Mouse (Mus musculus): ENCODE results near the gene Mrm2. TPM values are rescaled to one million over a fixed set of nuclear protein-coding genes. Genes with fewer than 3 reads are reported as not detected.
A peak's percentile ranks its signal among the peaks of the same experiment; 100 is the strongest.
"Not testable (repeated sequence)": the region's sequence is repeated elsewhere in the genome, so short reads cannot be mapped to it uniquely, and the experiment has no call there.

Mrm2 gene
- polyA plus RNA-seq, 1 experiment from 2014 or later: 18.1 TPM

- no peaks in the 10 kb centered on the region for H3K36me3 ChIP-seq (ENCODE audit: control insufficient read depth, insufficient read depth, low read length)
- WGBS: 56% methylated on average over 6 of the region's 6 CpGs
- H3K4me3 ChIP-seq (ENCODE audit: low read length): no peak overlapping the region
- H3K4me1 ChIP-seq (replicated peaks; ENCODE audit: control insufficient read depth, insufficient read depth, low read length): peaks cover 9% of the 10 kb centered on the region; the same call in 1 of the 2 replicates
- H3K27me3 ChIP-seq (ENCODE audit: control insufficient read depth, insufficient read depth, low read depth, low read length): no peaks in the 10 kb centered on the region
- H3K9ac ChIP-seq (ENCODE audit: low read length): no peak overlapping the region
- H3K27ac ChIP-seq (ENCODE audit: low read length): 0 out of 2 replicates have a peak overlapping the region, but pooled peaks have one; percentile 5
- no peaks in the 10 kb centered on the region for H3K9me3 ChIP-seq (ENCODE audit: control insufficient read depth, low read length)
- peak; percentile 36; the same call in 1 of the 2 replicates for ATAC-seq (ENCODE audit: low read depth)
- no peak overlapping the region for H3K4me2 ChIP-seq (ENCODE audit: low read depth, low read length)
These were observed 39.0 kb upstream of the Mrm2 start for GRCm38 (mm10) chr5:140370446-140371254.

DNA sequence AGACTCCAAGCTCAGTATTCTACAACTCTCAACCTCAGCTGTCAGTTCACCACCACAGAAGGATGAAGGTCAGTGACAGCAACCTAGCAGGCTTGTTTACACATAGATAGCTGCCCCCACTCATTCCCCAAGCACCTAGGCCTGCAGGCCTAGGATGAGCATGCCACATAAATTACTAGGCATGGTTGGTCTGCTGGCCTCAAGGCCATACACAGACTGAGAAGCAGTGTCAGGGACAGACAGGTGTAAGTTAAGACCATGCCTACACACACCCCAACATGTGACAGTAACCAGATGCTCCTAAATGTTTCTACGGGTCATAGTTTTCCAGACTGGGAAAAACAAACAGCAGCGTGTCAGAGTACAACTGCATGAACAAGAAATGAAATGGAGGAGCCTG is 37.8 kb upstream of the Mrm2 start:
- WGBS: 79% methylated on average over 2 of the region's 2 CpGs
- ATAC-seq (ENCODE audit: low read depth): no peak

DNA sequence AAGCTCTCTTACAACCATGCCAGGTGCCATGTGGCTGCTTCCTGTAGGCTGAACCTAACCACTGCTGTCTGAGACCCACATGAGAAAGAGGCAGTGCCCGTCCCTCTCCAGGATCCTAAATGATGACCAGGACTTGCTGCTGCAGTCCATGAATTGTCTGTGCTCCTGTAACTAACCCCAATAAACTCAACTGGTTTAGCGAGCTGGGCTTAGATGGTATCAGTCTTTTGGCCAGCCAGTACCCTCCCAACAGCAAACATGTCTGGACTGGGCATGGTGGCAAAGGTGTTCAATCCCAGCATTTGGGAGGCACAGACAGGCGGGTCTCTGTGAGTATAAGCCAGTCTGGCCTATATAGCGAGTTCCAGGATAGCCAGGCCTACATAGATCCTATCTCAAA is 37.2 kb upstream of the Mrm2 start:
- no peak for ATAC-seq (ENCODE audit: low read depth)
- Histone ChIP-seq H3K27ac (ENCODE audit: low read length) (no peak overlapping the region), H3K9ac (ENCODE audit: low read length) (no peak overlapping the region), H3K36me3 (ENCODE audit: control insufficient read depth, insufficient read depth, low read length) (no peaks in the 10 kb centered on the region), H3K9me3 (ENCODE audit: control insufficient read depth, low read length) (no peaks in the 10 kb centered on the region), H3K27me3 (ENCODE audit: control insufficient read depth, insufficient read depth, low read depth, low read length) (no peaks in the 10 kb centered on the region), H3K4me1 (replicated peaks; ENCODE audit: control insufficient read depth, insufficient read depth, low read length) (peaks cover 9% of the 10 kb centered on the region; the same call in 1 of the 2 replicates), H3K4me2 (ENCODE audit: low read depth, low read length) (no peak overlapping the region), H3K4me3 (ENCODE audit: low read length) (no peak overlapping the region)
- 92% methylated on average over 4 of the region's 4 CpGs for WGBS

More for the DNA sequence above, 37.8 kb upstream of the Mrm2 start:
- Histone ChIP-seq H3K4me1 (replicated peaks; ENCODE audit: control insufficient read depth, insufficient read depth, low read length) (peaks cover 9% of the 10 kb centered on the region; the same call in 1 of the 2 replicates), H3K27me3 (ENCODE audit: control insufficient read depth, insufficient read depth, low read depth, low read length) (no peaks in the 10 kb centered on the region), H3K4me3 (ENCODE audit: low read length) (no peak overlapping the region), H3K9me3 (ENCODE audit: control insufficient read depth, low read length) (no peaks in the 10 kb centered on the region), H3K36me3 (ENCODE audit: control insufficient read depth, insufficient read depth, low read length) (no peaks in the 10 kb centered on the region), H3K9ac (ENCODE audit: low read length) (no peak overlapping the region), H3K27ac (ENCODE audit: low read length) (no peak overlapping the region), H3K4me2 (ENCODE audit: low read depth, low read length) (no peak overlapping the region)

- not testable (repeated sequence) for H3K27me3 ChIP-seq (ENCODE audit: control insufficient read depth, insufficient read depth, low read depth, low read length); H3K9me3 ChIP-seq (ENCODE audit: control insufficient read depth, low read length); H3K4me3 ChIP-seq (ENCODE audit: low read length); H3K4me1 ChIP-seq (replicated peaks; ENCODE audit: control insufficient read depth, insufficient read depth, low read length); H3K9ac ChIP-seq (ENCODE audit: low read length); H3K4me2 ChIP-seq (ENCODE audit: low read depth, low read length); ATAC-seq (ENCODE audit: low read depth); H3K36me3 ChIP-seq (ENCODE audit: control insufficient read depth, insufficient read depth, low read length); H3K27ac ChIP-seq (ENCODE audit: low read length)
- 86% methylated on average over 2 of the region's 2 CpGs for WGBS
These were observed 36.4 kb upstream of the Mrm2 start for GRCm38 (mm10) chr5:140368126-140368525.

DNA sequence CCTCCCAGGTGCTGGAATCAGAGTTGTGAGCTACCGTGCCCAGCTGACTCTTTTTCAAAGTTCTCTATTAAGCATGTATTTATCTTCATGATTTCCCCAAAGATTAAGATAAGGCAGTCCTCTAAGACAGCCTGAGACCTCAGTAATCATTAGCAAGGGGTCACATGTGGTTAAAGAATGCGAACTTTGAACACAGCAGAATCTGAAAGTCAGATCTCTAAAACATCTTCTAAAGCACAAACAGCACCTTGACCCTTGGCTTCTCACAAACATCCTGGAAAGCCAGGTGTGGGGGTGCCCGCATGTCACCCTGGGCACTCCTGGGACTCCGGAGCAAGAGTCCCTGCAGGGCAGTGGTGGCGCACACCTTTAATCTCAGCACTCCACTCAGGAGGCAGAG is 32.7 kb upstream of the Mrm2 start:
- Histone ChIP-seq H3K27ac (ENCODE audit: low read length) (no peak overlapping the region), H3K27me3 (ENCODE audit: control insufficient read depth, insufficient read depth, low read depth, low read length) (no peaks in the 10 kb centered on the region), H3K4me2 (ENCODE audit: low read depth, low read length) (no peak overlapping the region), H3K36me3 (ENCODE audit: control insufficient read depth, insufficient read depth, low read length) (0 out of 2 replicates have a peak, but pooled peaks cover 2% of the 10 kb centered on the region), H3K4me1 (replicated peaks; ENCODE audit: control insufficient read depth, insufficient read depth, low read length) (no peaks in the 10 kb centered on the region), H3K9me3 (ENCODE audit: control insufficient read depth, low read length) (no peaks in the 10 kb centered on the region), H3K9ac (ENCODE audit: low read length) (no peak overlapping the region), H3K4me3 (ENCODE audit: low read length) (no peak overlapping the region)
- ATAC-seq (ENCODE audit: low read depth): no peak
- WGBS: 71% methylated on average over 5 of the region's 5 CpGs

DNA sequence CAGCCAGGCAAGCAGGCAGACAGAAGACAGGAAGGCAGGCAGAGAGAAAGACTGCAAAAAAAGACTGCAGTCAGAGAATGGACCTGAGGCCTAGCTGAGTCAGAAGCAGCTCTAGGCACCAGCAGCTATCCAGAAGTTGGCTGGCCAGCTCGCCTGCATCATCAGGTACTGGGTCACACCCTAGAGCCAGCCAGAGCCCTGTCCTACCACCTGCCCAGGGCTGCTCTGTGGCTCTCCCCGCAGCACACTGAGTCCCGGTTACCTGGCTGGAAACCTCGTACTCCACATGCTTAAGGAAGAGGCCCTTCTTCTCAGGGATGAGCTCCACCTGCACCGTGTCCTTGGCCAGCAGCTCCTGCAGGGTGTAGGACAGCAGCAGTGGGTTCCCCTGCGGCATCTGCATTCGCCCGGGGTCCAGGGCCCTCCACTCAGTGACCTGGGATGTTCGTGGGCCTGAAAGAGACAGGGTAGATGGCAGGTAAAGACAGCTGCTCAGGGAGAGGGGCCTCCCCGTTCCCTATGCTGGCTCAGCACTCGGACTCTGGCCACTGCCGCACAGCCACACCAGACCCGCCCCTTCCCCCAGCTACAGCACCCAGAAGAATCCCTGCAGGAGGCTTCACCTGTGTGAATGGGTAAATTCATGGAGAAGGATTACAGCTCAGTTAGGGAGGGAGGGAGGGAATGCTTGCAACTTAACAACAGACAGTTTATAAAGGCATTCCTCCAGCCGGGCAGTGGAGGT is 28.4 kb upstream of the Mrm2 start:
- Histone ChIP-seq H3K9me3 (ENCODE audit: control insufficient read depth, low read length) (no peaks in the 10 kb centered on the region), H3K36me3 (ENCODE audit: control insufficient read depth, insufficient read depth, low read length) (0 out of 2 replicates have a peak, but pooled peaks cover 2% of the 10 kb centered on the region), H3K4me1 (replicated peaks; ENCODE audit: control insufficient read depth, insufficient read depth, low read length) (no peaks in the 10 kb centered on the region), H3K27ac (ENCODE audit: low read length) (no peak overlapping the region), H3K27me3 (ENCODE audit: control insufficient read depth, insufficient read depth, low read depth, low read length) (no peaks in the 10 kb centered on the region), H3K4me2 (ENCODE audit: low read depth, low read length) (no peak overlapping the region), H3K4me3 (ENCODE audit: low read length) (no peak overlapping the region), H3K9ac (ENCODE audit: low read length) (no peak overlapping the region)
- no peak for ATAC-seq (ENCODE audit: low read depth)
- 76% methylated on average over 14 of the region's 14 CpGs for WGBS

DNA sequence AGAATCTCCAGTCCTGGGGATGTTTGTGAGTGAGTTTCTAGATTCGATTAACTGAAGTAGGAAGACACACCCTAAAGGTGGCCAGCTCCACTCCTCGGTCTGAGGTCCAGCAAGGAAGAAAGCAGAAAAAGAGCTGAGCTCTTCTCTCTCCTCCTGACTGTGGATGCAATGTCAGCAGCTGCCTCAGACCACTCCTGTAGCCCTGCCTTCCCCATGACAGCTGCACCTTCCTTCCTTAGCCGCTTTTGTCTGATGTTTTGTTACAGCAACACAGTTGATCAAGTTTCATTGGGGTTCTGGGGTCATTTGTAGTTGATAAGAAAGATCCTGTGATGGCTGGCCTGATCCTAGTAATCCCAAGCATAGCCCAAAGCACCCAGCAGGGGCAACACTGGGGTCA is 25.8 kb upstream of the Mrm2 start:
- 78% methylated on average over 3 of the region's 3 CpGs for WGBS
- H3K36me3 ChIP-seq (ENCODE audit: control insufficient read depth, insufficient read depth, low read length): peaks cover 9% of the 10 kb centered on the region; the same call in 1 of the 2 replicates
- no peak for ATAC-seq (ENCODE audit: low read depth)

GRCm38 (mm10) chr5:140355934-140356333 is 24.2 kb upstream of the Mrm2 start:
- H3K9ac ChIP-seq (ENCODE audit: low read length): no peak overlapping the region
- H3K27me3 ChIP-seq (ENCODE audit: control insufficient read depth, insufficient read depth, low read depth, low read length): no peaks in the 10 kb centered on the region
- H3K27ac ChIP-seq (ENCODE audit: low read length): no peak overlapping the region
- no peaks in the 10 kb centered on the region for H3K9me3 ChIP-seq (ENCODE audit: control insufficient read depth, low read length)
- 84% methylated on average over 11 of the region's 11 CpGs for WGBS
- no peak overlapping the region for H3K4me3 ChIP-seq (ENCODE audit: low read length)
- no peak; the same call in 1 of the 2 replicates for ATAC-seq (ENCODE audit: low read depth)
- peaks cover 11% of the 10 kb centered on the region; the same call in 1 of the 2 replicates for H3K36me3 ChIP-seq (ENCODE audit: control insufficient read depth, insufficient read depth, low read length)
- no peaks in the 10 kb centered on the region for H3K4me1 ChIP-seq (replicated peaks; ENCODE audit: control insufficient read depth, insufficient read depth, low read length)
- H3K4me2 ChIP-seq (ENCODE audit: low read depth, low read length): no peak overlapping the region

More for the DNA sequence above, 25.8 kb upstream of the Mrm2 start:
- H3K27ac ChIP-seq (ENCODE audit: low read length): no peak overlapping the region
- no peaks in the 10 kb centered on the region for H3K27me3 ChIP-seq (ENCODE audit: control insufficient read depth, insufficient read depth, low read depth, low read length)
- no peaks in the 10 kb centered on the region for H3K9me3 ChIP-seq (ENCODE audit: control insufficient read depth, low read length)
- H3K4me3 ChIP-seq (ENCODE audit: low read length): no peak overlapping the region
- H3K9ac ChIP-seq (ENCODE audit: low read length): no peak overlapping the region
- H3K4me2 ChIP-seq (ENCODE audit: low read depth, low read length): no peak overlapping the region
- H3K4me1 ChIP-seq (replicated peaks; ENCODE audit: control insufficient read depth, insufficient read depth, low read length): no peaks in the 10 kb centered on the region

DNA sequence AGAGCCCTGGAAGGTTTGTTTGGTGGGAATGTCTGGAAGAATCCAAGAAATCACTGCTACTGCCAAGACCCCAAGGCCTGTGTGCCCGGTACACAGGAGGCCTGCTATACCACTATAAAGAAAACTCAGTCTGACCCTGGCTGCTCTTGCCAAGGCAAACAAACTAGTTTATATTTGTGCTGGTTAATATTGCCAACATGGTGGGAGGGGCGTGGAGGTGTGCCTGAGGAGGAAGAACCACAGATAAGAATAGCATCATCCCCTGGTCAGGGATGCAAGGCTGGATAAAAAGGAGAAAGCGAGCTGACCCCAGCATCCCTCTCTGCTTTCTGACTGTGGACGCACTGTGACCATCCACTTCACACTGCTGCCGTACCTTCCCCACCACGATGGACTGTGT is 20.7 kb upstream of the Mrm2 start:
- no peak for ATAC-seq (ENCODE audit: low read depth)
- no peaks in the 10 kb centered on the region for H3K27me3 ChIP-seq (ENCODE audit: control insufficient read depth, insufficient read depth, low read depth, low read length)
- no peaks in the 10 kb centered on the region for H3K4me1 ChIP-seq (replicated peaks; ENCODE audit: control insufficient read depth, insufficient read depth, low read length)
- H3K9me3 ChIP-seq (ENCODE audit: control insufficient read depth, low read length): no peaks in the 10 kb centered on the region
- H3K27ac ChIP-seq (ENCODE audit: low read length): no peak overlapping the region
- H3K4me3 ChIP-seq (ENCODE audit: low read length): no peak overlapping the region
- WGBS: 93% methylated on average over 6 of the region's 6 CpGs
- H3K4me2 ChIP-seq (ENCODE audit: low read depth, low read length): no peak overlapping the region
- no peak overlapping the region for H3K9ac ChIP-seq (ENCODE audit: low read length)
- H3K36me3 ChIP-seq (ENCODE audit: control insufficient read depth, insufficient read depth, low read length): peaks cover 11% of the 10 kb centered on the region; the same call in 1 of the 2 replicates
